Mouse (Mus musculus): ENCODE data around the gene Acox1. TPM values are rescaled to one million over a fixed set of nuclear protein-coding genes. Genes with fewer than 3 reads are reported as not detected.
A peak's percentile ranks its signal among the peaks of the same experiment; 100 is the strongest.

Acox1 gene
- polyA plus RNA-seq, 1 experiment from 2014 or later = 33.3 TPM

GRCm38 (mm10) chr11:116146294-116146985 lies 52.4 kb downstream of the Acox1 start:
- H3K4me3 ChIP-seq (ENCODE audit: low read depth, low read length) = no peak overlapping the region
- H3K4me2 ChIP-seq (ENCODE audit: low read length) = no peak overlapping the region
- H3K36me3 ChIP-seq (ENCODE audit: control insufficient read depth, insufficient read depth, low read length) = peaks cover 80% of the 10 kb centered on the region
- H3K27ac ChIP-seq (ENCODE audit: low read depth) = no peak overlapping the region
- H3K9me3 ChIP-seq (ENCODE audit: control insufficient read depth, low read length) = no peaks in the 10 kb centered on the region
- DNase-seq (ENCODE audit: low spot score) (no peak), ATAC-seq (replicated peaks; ENCODE audit: low FRiP score, low TSS enrichment, low read depth) (no peak)
- no peaks in the 10 kb centered on the region for H3K4me1 ChIP-seq (replicated peaks; ENCODE audit: control insufficient read depth, insufficient read depth, low read length)
- H3K9ac ChIP-seq (ENCODE audit: low read length) = no peak overlapping the region
- no peaks in the 10 kb centered on the region for H3K27me3 ChIP-seq (replicated peaks; ENCODE audit: control insufficient read depth, insufficient read depth, low read length)
- WGBS = 72% methylated on average over 25 of the region's 25 CpGs

- H3K27me3 ChIP-seq (replicated peaks; ENCODE audit: control insufficient read depth, insufficient read depth, low read length) = no peaks in the 10 kb centered on the region
- no peaks in the 10 kb centered on the region for H3K9me3 ChIP-seq (ENCODE audit: control insufficient read depth, low read length)
- peaks cover 72% of the 10 kb centered on the region for H3K36me3 ChIP-seq (ENCODE audit: control insufficient read depth, insufficient read depth, low read length)
- 79% methylated on average over 17 of the region's 18 CpGs for WGBS
- no peak overlapping the region for H3K27ac ChIP-seq (ENCODE audit: low read depth)
- H3K4me2 ChIP-seq (ENCODE audit: low read length) = no peak overlapping the region
- no peaks in the 10 kb centered on the region for H3K4me1 ChIP-seq (replicated peaks; ENCODE audit: control insufficient read depth, insufficient read depth, low read length)
- H3K4me3 ChIP-seq (ENCODE audit: low read depth, low read length) = no peak overlapping the region
- DNase-seq (ENCODE audit: low spot score) (no peak), ATAC-seq (replicated peaks; ENCODE audit: low FRiP score, low TSS enrichment, low read depth) (no peak)
- no peak overlapping the region for H3K9ac ChIP-seq (ENCODE audit: low read length)
Measured at GRCm38 (mm10) chr11:116145481-116146293, 53.2 kb downstream of the Acox1 start.

GRCm38 (mm10) chr11:116143468-116143867 lies 55.4 kb downstream of the Acox1 start:
- no peak for ATAC-seq (replicated peaks; ENCODE audit: low FRiP score, low TSS enrichment, low read depth)
- Histone ChIP-seq H3K4me2 (ENCODE audit: low read length) (no peak overlapping the region), H3K9me3 (ENCODE audit: control insufficient read depth, low read length) (no peaks in the 10 kb centered on the region), H3K36me3 (ENCODE audit: control insufficient read depth, insufficient read depth, low read length) (peaks cover 64% of the 10 kb centered on the region), H3K27me3 (replicated peaks; ENCODE audit: control insufficient read depth, insufficient read depth, low read length) (no peaks in the 10 kb centered on the region), H3K4me1 (replicated peaks; ENCODE audit: control insufficient read depth, insufficient read depth, low read length) (no peaks in the 10 kb centered on the region), H3K9ac (ENCODE audit: low read length) (no peak overlapping the region), H3K4me3 (ENCODE audit: low read depth, low read length) (no peak overlapping the region), H3K27ac (ENCODE audit: low read depth) (no peak overlapping the region)
- no peak for DNase-seq (ENCODE audit: low spot score)
- 85% methylated on average over 3 of the region's 3 CpGs for WGBS

- H3K4me1 ChIP-seq (replicated peaks; ENCODE audit: control insufficient read depth, insufficient read depth, low read length) = peaks cover 6% of the 10 kb centered on the region; the same call in 1 of the 2 replicates
- no peak for DNase-seq (ENCODE audit: low spot score)
- H3K9ac ChIP-seq (ENCODE audit: low read length) = no peak overlapping the region
- 62% methylated on average over 10 of the region's 10 CpGs for WGBS
- no peak overlapping the region for H3K27ac ChIP-seq (ENCODE audit: low read depth)
- no peak for ATAC-seq (replicated peaks; ENCODE audit: low FRiP score, low TSS enrichment, low read depth)
- H3K4me2 ChIP-seq (ENCODE audit: low read length) = no peak overlapping the region
- no peaks in the 10 kb centered on the region for H3K27me3 ChIP-seq (replicated peaks; ENCODE audit: control insufficient read depth, insufficient read depth, low read length)
- H3K36me3 ChIP-seq (ENCODE audit: control insufficient read depth, insufficient read depth, low read length) = peaks cover 54% of the 10 kb centered on the region
- no peak overlapping the region for H3K4me3 ChIP-seq (ENCODE audit: low read depth, low read length)
- no peaks in the 10 kb centered on the region for H3K9me3 ChIP-seq (ENCODE audit: control insufficient read depth, low read length)
Measured at GRCm38 (mm10) chr11:116142211-116142991, 56.4 kb downstream of the Acox1 start.

GRCm38 (mm10) chr11:116138468-116139138 lies 60.2 kb downstream of the Acox1 start, which contains the start of gene Mrpl38:
Mrpl38 (minus strand) TSS chr11:116138868.
- Histone ChIP-seq H3K27ac (ENCODE audit: low read depth) (peak within 1 kb of the TSS; percentile 57; the same call in 1 of the 2 replicates), H3K27me3 (replicated peaks; ENCODE audit: control insufficient read depth, insufficient read depth, low read length) (no peaks in the 10 kb centered on the region), H3K9ac (ENCODE audit: low read length) (peak within 1 kb of the TSS; percentile 78), H3K4me2 (ENCODE audit: low read length) (peak within 1 kb of the TSS; percentile 66), H3K4me3 (ENCODE audit: low read depth, low read length) (peak within 1 kb of the TSS; percentile 99), H3K9me3 (ENCODE audit: control insufficient read depth, low read length) (no peaks in the 10 kb centered on the region), H3K4me1 (replicated peaks; ENCODE audit: control insufficient read depth, insufficient read depth, low read length) (peaks cover 6% of the 10 kb centered on the region; the same call in 1 of the 2 replicates), H3K36me3 (ENCODE audit: control insufficient read depth, insufficient read depth, low read length) (peaks cover 36% of the 10 kb centered on the region)
- under 1% methylated on average over 57 of the region's 60 CpGs for WGBS
- DNase-seq (ENCODE audit: low spot score) = peak; percentile 98
- ATAC-seq (replicated peaks; ENCODE audit: low FRiP score, low TSS enrichment, low read depth) = peak; percentile 96

GRCm38 (mm10) chr11:116138096-116138467 lies 60.8 kb downstream of the Acox1 start:
- ATAC-seq (replicated peaks; ENCODE audit: low FRiP score, low TSS enrichment, low read depth) (0 out of 2 replicates have a peak, but pooled peaks have one; percentile 0), DNase-seq (ENCODE audit: low spot score) (no peak)
- Histone ChIP-seq H3K27ac (ENCODE audit: low read depth) (peak overlapping the region; percentile 57; the same call in 1 of the 2 replicates), H3K4me2 (ENCODE audit: low read length) (peak overlapping the region; percentile 66), H3K4me3 (ENCODE audit: low read depth, low read length) (peak overlapping the region; percentile 99), H3K9ac (ENCODE audit: low read length) (peak overlapping the region; percentile 78), H3K27me3 (replicated peaks; ENCODE audit: control insufficient read depth, insufficient read depth, low read length) (no peaks in the 10 kb centered on the region), H3K4me1 (replicated peaks; ENCODE audit: control insufficient read depth, insufficient read depth, low read length) (peaks cover 6% of the 10 kb centered on the region; the same call in 1 of the 2 replicates), H3K36me3 (ENCODE audit: control insufficient read depth, insufficient read depth, low read length) (peaks cover 32% of the 10 kb centered on the region), H3K9me3 (ENCODE audit: control insufficient read depth, low read length) (no peaks in the 10 kb centered on the region)
- under 1% methylated on average over 20 of the region's 20 CpGs for WGBS

- no peak for DNase-seq (ENCODE audit: low spot score)
- peaks cover 15% of the 10 kb centered on the region for H3K4me1 ChIP-seq (replicated peaks; ENCODE audit: control insufficient read depth, insufficient read depth, low read length)
- no peak for ATAC-seq (replicated peaks; ENCODE audit: low FRiP score, low TSS enrichment, low read depth)
- no peak overlapping the region for H3K4me2 ChIP-seq (ENCODE audit: low read length)
- no peaks in the 10 kb centered on the region for H3K9me3 ChIP-seq (ENCODE audit: control insufficient read depth, low read length)
- H3K4me3 ChIP-seq (ENCODE audit: low read depth, low read length) = no peak overlapping the region
- peaks cover 35% of the 10 kb centered on the region for H3K36me3 ChIP-seq (ENCODE audit: control insufficient read depth, insufficient read depth, low read length)
- WGBS = 83% methylated on average over 10 of the region's 10 CpGs
- no peak overlapping the region for H3K9ac ChIP-seq (ENCODE audit: low read length)
- H3K27me3 ChIP-seq (replicated peaks; ENCODE audit: control insufficient read depth, insufficient read depth, low read length) = no peaks in the 10 kb centered on the region
- H3K27ac ChIP-seq (ENCODE audit: low read depth) = no peak overlapping the region
Measured at GRCm38 (mm10) chr11:116134171-116134570, 64.7 kb downstream of the Acox1 start.

GRCm38 (mm10) chr11:116133497-116133896 lies 65.3 kb downstream of the Acox1 start:
- no peak for DNase-seq (ENCODE audit: low spot score)
- Histone ChIP-seq H3K4me3 (ENCODE audit: low read depth, low read length) (no peak overlapping the region), H3K27me3 (replicated peaks; ENCODE audit: control insufficient read depth, insufficient read depth, low read length) (no peaks in the 10 kb centered on the region), H3K4me2 (ENCODE audit: low read length) (no peak overlapping the region), H3K36me3 (ENCODE audit: control insufficient read depth, insufficient read depth, low read length) (peaks cover 35% of the 10 kb centered on the region), H3K9me3 (ENCODE audit: control insufficient read depth, low read length) (no peaks in the 10 kb centered on the region), H3K9ac (ENCODE audit: low read length) (no peak overlapping the region), H3K4me1 (replicated peaks; ENCODE audit: control insufficient read depth, insufficient read depth, low read length) (peaks cover 15% of the 10 kb centered on the region), H3K27ac (ENCODE audit: low read depth) (no peak overlapping the region)
- 77% methylated on average over 5 of the region's 5 CpGs for WGBS
- no peak for ATAC-seq (replicated peaks; ENCODE audit: low FRiP score, low TSS enrichment, low read depth)

Measured in intestine, embryonic 14.5 days (tissue).